8 mouse cellular contexts compared by ENCODE assay signal in the genomic region with DNA sequence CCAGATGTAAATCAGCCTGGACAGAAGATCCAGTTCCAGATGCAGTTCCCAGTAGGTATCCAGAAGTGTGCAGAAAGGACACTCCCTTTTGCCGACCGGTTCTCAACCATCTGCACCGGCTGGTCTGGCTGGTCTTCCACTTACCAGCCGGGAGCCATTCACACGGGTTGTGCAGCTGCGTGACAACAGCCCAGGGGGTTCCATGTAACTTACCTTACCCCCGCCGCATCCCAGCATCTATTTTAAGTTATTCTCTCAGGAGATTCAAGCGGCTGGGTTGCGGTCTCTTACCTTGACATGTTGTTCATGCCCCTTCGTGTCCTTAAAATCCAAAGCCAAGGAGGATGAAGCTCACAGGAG. TPM values are rescaled to one million over a fixed set of nuclear protein-coding genes. Genes with fewer than 3 reads are reported as not detected.
DNase-seq lines count a peak whose midpoint lies in the region; ATAC-seq and TF ChIP-seq lines count a peak whose summit lies in the region.

No protein-coding gene starts in this region.

- 0 out of 2 replicates have a peak, but pooled peaks cover 2% of the 10 kb centered on the region for H3K4me1 ChIP-seq in cerebellum, adult 2 months (ENCODE audit: control insufficient read depth, insufficient read depth, low read length)
- H3K4me1 ChIP-seq in limb, embryonic 15.5 days, result peaks cover 24% of the 10 kb centered on the region

- WGBS in cerebellum, adult 2 months, result under 1% methylated on average over 11 of the region's 11 CpGs
- WGBS in limb, embryonic 15.5 days, result under 1% methylated on average over 11 of the region's 11 CpGs

- no peak for TF ChIP-seq CTCF in cerebellum, adult 2 months (IDR thresholded peaks at IDR 0.05; ENCODE audit: borderline replicate concordance, insufficient read depth, low read depth, low read length)

- no peak for DNase-seq in cerebellum, adult 2 months
- DNase-seq in cerebellum, adult 8-10 months, result no peak
- peak; percentile 41 for DNase-seq in brain, adult 2 months (ENCODE audit: low read depth, low spot score)
- peak; percentile 8 to 23 for DNase-seq in right cerebral cortex, postnatal 36 days (ENCODE audit: low spot score in 2 of 2)
- DNase-seq in cerebellum, adult 18-20 months, result no peak
- no peak for DNase-seq in lung, postnatal 10 days

- H3K36me3 ChIP-seq in limb, embryonic 15.5 days, result no peaks in the 10 kb centered on the region

- peak overlapping the region; percentile 25 for H3K4me3 ChIP-seq in cerebellum, adult 2 months (replicated peaks; ENCODE audit: insufficient read depth, low read depth, low read length)
- H3K4me3 ChIP-seq in limb, embryonic 15.5 days, result peak overlapping the region; percentile 53

- H3K27me3 ChIP-seq in cerebellum, adult 2 months (ENCODE audit: control insufficient read depth, insufficient read depth, low read length), result no peaks in the 10 kb centered on the region; the same call in 1 of the 2 replicates
- peaks cover 48% of the 10 kb centered on the region for H3K27me3 ChIP-seq in limb, embryonic 15.5 days

- H3K27ac ChIP-seq in cerebellum, adult 2 months (ENCODE audit: insufficient read depth, low read length), result no peak overlapping the region
- no peak overlapping the region for H3K27ac ChIP-seq in limb, embryonic 15.5 days

- ATAC-seq in hematopoietic stem cell, adult 5-6 weeks (replicated peaks in 1 of 2; ENCODE audit: insufficient read depth in 1 of 2, low FRiP score in 2 of 2, low TSS enrichment in 1 of 2, low read depth in 1 of 2, poor library complexity in 2 of 2, severe bottlenecking in 2 of 2), result peak; percentile 10 to 43; a peak in 2 of 4 replicates
- no peak for ATAC-seq in limb, embryonic 15.5 days (ENCODE audit: insufficient number of reproducible peaks, low FRiP score, low TSS enrichment, low read depth)

- no peak for TF ChIP-seq POLR2A in cerebellum, adult 2 months (IDR thresholded peaks at IDR 0.05; ENCODE audit: borderline replicate concordance, insufficient read depth, low read length)

- H3K9ac ChIP-seq in limb, embryonic 15.5 days, result 0 out of 2 replicates have a peak overlapping the region, but pooled peaks have one; percentile 14

- H3K4me2 ChIP-seq in limb, embryonic 15.5 days, result peak overlapping the region; percentile 97

- H3K9me3 ChIP-seq in limb, embryonic 15.5 days, result no peaks in the 10 kb centered on the region

RNA-seq across cellular contexts. Expression of a gene that starts 0.8 kb away (rescaled TPM):
- 5.1 and 6.4 TPM in 2 replicates for polyA plus RNA-seq in cerebellum, adult 2 months (2012; rRNA removed)
- total RNA-seq in hematopoietic stem cell, adult 5-6 weeks (2017), result not detected in 2 replicates
- 3.5 and 4.5 TPM in 2 replicates for polyA plus RNA-seq in limb, embryonic 15.5 days (2015; fragmentation: Nextera tagmentation; extraction: Ambion mirVana)

Comparison
In these comparisons a context has a peak if more than half of its experiments do, and no peak if none do; other contexts are left out.
1. DNase-seq: peak in brain, adult 2 months (single experiment) and right cerebral cortex, postnatal 36 days (2 of 2); none in cerebellum, adult 2 months (0 of 2), cerebellum, adult 8-10 months (single experiment), cerebellum, adult 18-20 months (0 of 2) and lung, postnatal 10 days (single experiment).